Mouse (Mus musculus) thymus, postnatal 25 days (tissue): ENCODE measurements around the gene Slc7a4.
"Not testable (repeated sequence)": the region's sequence is repeated elsewhere in the genome, so short reads cannot be mapped to it uniquely, and the experiment has no call there.

Source experiments
- DNase-seq: peaks from one replicate; pipeline ENCODE4 v3.0.0; 2022

Gene Slc7a4

DNA sequence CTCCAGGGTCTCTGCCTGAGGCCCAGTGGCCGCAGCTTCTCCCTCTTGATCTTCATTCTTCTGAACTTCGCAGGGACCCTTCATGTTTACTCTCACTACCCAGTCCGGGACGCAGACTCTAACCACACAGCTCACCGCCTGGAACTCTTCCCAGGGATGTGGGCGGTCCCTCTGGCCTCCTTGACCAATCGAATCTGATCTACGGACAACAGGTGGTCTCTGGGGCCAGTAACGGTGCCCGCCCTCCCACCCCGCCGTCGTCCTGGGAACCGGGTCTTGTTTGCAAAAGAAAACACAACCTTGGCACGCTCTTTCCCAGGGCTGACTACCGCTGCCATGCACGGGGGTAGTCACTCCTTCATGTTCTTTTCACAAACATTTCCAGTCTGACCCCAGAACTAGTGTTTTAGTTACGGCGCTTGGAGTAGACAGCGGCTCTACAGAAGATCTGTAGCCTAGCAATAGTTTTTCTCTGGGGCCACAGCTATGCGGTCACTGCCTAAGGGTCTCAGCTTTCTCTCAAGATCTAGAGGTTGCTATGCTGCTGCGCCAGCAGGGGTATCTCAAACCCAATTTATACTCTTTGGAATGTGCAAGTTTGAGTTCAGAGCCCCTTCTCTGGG lies 21.8 kb downstream of the Slc7a4 start, which contains the start of gene Lrrc74b:
Lrrc74b (minus strand) TSS at position 120 of the 623 bp plus-strand sequence.
- no peak for DNase-seq

GRCm38 (mm10) chr16:17559396-17560027 lies 23.5 kb downstream of the Slc7a4 start:
- DNase-seq, result no peak

DNA sequence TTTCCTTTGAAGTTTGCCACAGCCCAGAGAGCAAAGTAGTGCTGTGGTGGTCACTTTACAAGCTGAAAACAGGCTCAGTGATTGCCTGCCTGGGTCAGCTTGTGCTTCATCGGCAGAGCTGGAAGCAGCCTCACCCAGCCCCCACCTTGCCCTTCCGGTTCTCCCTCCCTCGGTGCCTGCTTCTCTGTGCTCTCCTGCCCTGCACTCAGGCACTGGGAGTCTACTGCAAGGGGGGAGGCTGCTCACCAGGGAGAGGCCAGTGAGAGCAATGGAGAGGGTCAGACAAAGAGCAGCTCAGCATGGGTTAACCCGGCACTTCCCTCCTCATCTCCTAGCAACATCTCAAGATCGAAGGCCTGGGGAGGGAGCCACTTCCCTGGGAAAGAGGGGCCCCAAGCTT lies 24.2 kb downstream of the Slc7a4 start:
- DNase-seq, result no peak

DNA sequence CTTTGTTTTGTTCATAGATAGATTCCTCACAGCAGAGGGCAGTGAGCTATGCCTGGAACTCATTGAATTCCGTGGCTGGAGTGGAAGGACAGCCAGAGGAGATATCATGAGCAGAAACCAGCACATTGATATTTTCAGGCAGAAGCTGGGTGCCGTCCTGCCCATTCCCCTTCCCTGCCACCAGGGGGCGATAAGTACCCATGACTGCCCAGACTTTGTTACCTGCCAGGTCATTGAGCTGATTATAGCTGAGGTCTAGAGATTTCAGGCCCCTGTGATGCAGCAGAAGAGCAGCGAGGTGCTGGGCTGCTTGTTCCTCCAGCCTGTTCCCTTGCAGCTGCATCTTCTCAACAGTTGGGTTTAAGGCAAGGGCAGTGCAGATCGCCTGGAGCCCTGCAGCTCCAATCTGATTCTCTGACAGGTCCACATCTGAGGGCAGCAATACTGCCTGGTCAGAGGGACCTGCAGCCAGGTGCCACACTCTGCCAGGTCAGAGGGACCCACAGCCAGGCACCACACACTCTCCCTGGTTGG lies 25.0 kb downstream of the Slc7a4 start:
- peak; percentile 60 for DNase-seq

GRCm38 (mm10) chr16:17556907-17557306 lies 26.1 kb downstream of the Slc7a4 start:
- DNase-seq, result no peak

DNA sequence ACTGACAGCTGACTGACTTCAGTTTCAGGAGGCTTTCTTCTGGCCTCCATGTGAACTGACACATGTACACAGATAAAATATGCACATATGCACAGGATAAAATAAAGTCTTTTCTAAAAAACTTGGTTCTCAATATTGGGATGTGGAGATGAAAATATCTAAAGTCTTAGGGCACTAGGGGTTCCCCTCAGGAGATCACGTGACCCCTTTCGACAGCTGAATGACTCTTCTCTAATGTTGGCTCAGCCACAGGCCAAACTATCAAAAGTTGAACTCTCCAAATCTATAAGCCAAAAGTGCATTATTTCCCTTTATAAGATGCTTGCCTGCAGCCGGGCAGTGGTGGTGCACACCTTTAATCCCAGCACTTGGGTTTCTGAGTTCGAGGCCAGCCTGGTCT lies 26.8 kb downstream of the Slc7a4 start:
- no peak for DNase-seq

DNA sequence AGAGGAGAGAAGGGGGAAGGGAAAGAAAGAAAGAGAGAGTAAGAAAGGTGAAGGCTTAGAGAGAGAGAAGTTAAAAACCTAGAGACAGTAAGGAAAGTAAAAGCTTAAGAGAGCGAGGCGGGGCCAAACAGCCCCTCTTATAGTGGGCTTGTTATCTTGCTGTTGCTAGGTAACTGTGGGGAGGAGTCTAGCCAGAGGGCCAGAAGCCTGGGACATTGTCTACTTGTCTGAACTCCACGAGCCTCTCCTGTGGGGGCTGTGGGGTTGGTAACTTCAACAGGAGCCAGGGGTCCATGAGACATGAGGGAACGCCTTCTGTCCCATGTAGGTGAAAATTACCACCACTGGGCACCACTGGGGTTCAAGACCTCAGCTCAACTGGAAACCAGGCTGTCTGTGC lies 28.3 kb downstream of the Slc7a4 start:
- not testable (repeated sequence) for DNase-seq

- peak; percentile 71 for DNase-seq
These were observed 28.9 kb downstream of the Slc7a4 start for GRCm38 (mm10) chr16:17553910-17554685.

GRCm38 (mm10) chr16:17552837-17553236 lies 30.2 kb downstream of the Slc7a4 start:
- DNase-seq, result no peak

- DNase-seq, result no peak
These were observed 40.4 kb downstream of the Slc7a4 start for GRCm38 (mm10) chr16:17542632-17543031.

- peak; percentile 41 for DNase-seq
These were observed 46.4 kb downstream of the Slc7a4 start for GRCm38 (mm10) chr16:17536584-17536983.

DNA sequence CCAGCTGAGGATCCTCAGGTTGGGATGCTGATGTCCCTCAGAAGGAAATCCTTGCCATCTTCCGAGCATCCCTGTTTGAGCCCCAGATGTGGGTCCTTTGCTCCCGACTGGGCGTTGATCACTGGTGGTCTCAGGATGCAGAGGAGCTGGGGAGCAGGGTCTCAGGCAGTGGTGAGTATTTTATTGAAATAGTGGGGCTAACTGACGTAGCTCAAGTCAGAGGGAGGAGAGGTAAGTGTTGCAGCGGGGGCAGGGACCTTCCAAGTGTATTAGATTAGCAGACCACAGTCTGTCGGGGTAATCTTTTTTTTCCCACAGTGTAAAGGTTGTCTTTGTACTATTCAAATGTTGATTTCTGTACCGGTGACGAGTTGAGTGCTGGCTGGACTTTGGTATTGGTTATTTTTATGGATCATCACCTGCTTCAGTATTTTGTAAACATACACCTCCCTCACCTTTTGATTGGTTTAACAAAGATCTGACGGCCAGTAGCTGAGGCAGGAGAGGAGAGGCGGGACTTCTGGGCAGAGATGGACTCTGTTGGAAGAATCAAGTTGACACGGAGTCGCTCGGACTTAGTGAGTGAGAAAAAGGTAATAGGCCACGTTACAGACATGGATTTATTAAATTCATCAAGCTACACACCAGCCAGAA lies 50.2 kb downstream of the Slc7a4 start:
- no peak for DNase-seq

GRCm38 (mm10) chr16:17532271-17532670 lies 50.7 kb downstream of the Slc7a4 start:
- DNase-seq, result no peak

DNA sequence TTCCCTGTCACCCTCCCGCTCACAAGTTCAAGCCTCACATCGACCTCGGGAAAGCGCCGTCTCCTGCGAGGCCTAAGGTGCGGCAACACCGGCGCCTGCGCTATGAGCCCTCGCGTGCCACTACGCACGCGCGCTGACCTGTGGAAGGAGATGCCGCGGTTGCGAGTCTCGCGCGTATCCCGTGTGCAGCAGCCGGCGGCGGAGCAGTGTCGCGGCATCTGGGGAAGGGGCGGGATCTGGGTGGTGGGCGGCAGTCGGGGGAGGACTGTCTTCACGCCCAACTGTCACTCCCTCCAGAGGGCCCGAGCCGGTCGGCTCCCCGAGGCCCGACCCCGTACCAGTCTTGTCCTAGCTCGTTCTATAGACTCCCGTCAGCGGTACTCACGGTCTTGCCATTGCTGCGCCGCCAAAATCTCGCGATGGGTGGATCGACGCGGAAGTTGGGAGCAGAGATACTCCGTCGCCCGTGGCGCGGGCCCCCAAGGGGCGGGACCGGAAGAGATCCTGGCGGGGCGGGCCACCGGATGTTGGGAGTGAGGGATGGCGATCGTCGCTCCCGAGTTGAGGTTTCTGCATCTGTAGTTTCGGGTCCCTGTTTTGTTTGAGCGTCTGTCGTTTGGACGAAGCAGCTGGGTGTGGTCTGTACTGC lies 52.2 kb downstream of the Slc7a4 start, which contains the start of gene Thap7:
Thap7 (minus strand) TSS at position 497 of the 649 bp plus-strand sequence.
- DNase-seq, result peak; percentile 98

DNA sequence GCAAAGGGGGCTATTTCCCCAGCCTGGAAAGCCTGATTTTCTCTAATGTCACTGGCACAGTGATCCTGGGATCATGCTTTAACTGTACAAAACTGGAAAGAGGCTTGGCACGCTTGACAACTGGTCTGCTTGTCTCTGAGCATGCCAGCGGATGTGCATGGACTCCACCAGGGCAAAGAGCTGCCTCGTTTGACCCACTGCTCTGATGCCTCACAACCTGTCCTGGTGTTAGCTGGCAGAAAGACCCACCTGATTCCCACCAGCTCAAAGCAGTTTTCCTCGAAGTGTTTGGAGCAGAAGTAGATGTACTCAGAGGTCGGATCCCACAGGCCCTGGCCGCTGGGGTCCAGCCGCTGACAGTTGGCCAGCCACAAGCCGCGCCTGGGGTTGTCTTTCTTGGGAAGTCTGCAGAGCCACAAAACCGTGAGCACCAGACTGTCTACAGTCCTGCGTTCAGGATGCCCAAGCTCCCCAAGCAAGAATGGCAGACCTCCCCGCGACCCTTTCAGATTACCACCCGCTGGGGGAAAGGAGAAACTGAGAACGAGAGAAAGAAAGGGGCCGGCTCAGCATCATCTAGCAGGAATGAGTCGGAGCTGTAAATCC lies 52.9 kb downstream of the Slc7a4 start:
- no peak for DNase-seq

DNA sequence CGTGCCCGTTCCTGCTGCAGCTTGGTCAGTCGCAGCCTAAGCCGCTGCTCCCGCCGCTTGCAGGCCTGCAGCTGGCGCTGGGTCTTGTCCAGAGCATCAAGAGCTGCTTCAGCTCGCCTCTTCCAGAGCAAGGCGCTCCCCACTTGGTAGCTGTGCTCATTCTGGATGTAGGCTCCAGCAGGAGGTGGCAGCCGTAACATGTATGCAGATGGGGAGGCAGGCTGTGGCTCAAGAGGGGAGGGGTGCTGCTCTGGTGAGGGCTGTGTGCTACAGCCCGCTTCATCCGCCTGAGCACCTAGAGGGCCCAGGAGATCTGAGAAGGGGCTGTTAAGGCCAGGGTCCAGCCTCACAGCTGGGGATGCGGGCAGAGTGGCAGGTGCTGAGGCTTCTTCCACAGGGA lies 54.7 kb downstream of the Slc7a4 start:
- DNase-seq, result no peak

- no peak for DNase-seq
These were observed 55.4 kb downstream of the Slc7a4 start for GRCm38 (mm10) chr16:17527606-17528005.

DNA sequence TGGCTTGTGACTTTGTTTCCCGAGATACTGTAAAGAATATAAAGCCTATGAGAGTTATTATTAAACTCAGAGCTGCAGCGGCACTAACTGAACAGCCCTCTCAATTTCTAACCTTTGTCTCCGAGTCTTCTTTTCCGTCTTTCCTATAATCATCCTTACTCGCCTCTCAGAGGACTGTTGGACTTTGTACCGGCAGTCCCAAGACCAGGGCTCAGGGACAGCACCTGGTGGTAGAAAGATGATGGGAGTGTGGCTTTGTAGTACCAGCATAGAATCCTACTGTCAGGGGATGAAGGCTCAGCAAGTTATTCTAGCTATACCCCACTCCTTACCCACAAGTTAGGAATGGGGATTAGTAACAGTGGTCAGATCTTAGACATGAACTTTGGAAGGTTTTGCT lies 56.8 kb downstream of the Slc7a4 start:
- DNase-seq, result no peak

GRCm38 (mm10) chr16:17525524-17525923 lies 57.5 kb downstream of the Slc7a4 start:
- no peak for DNase-seq

DNA sequence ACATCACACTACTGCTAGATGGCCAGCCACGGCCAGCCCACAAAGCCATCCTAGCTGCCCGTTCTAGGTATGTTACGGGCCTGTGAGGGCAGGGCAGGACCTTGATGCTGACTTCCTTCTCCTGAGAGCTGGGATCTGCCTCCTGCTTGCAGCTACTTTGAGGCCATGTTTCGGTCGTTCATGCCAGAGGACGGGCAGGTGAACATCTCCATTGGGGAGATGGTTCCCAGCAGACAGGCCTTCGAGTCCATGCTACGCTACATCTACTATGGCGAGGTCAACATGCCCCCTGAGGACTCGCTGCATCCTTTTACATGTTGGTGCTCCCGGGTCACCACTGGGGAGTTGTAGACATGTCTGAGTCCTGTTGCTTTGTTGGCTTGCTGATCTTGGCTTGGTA lies 58.9 kb downstream of the Slc7a4 start:
- DNase-seq, result no peak
